In genomic region chr3:21128821-21129504, GRCm38 (mm10) we compare ENCODE assay signal across 22 mouse cellular contexts.
DNase-seq lines count a peak whose midpoint lies in the region; ATAC-seq and TF ChIP-seq lines count a peak whose summit lies in the region.
"Had no signal": no experiment of that assay in that cellular context is flagged by ENCODE, and none has a peak within 500 bp of the region (broad histone marks: within the 10 kb centered on the region; RNA-seq: fewer than 3 reads in every experiment).

No protein-coding gene starts in this region.

- ATAC-seq in liver, embryonic 12.5 days = no peak
- peak; percentile 92 for ATAC-seq in megakaryocyte, adult 5-6 weeks (ENCODE audit: poor library complexity, severe bottlenecking)

- 84% methylated on average over 1 of the region's 1 CpGs for WGBS in liver, adult 2 months
- 71% methylated on average over 1 of the region's 1 CpGs for WGBS in liver, embryonic 12.5 days (ENCODE audit: insufficient replicate concordance)

- intact Hi-C loops in left cerebral cortex, postnatal 14 days (cut with DNase I) = no loop called here

- peak; percentile 1 for DNase-seq in liver, adult 2 months (ENCODE audit: extremely low read depth, low read depth, low spot score)
- DNase-seq in c-Kit-positive CD71-negative TER-119-negative erythroid progenitor cells, embryonic 14.5 days (ENCODE audit: low read depth) = peak; percentile 6
- DNase-seq in splenic B cell, adult 2 months (ENCODE audit: low read depth, low spot score) = peak; percentile 48
- DNase-seq in cerebellum, adult 18-20 months = no peak
- DNase-seq in left cerebral cortex, postnatal 14 days (ENCODE audit: low spot score in 2 of 2) = no peak
- no peak for DNase-seq in left cerebral cortex, adult 8-10 months (ENCODE audit: low spot score in 2 of 2)
- DNase-seq: adrenal gland, adult 8-10 months; adrenal gland, postnatal 36 days; cerebellum, adult 11 months; cerebellum, adult 9-10 months; cerebellum, postnatal 25 days; gastrocnemius, adult 2 months; gastrocnemius, postnatal 25 days; heart, adult 11 months; heart, postnatal 10 days; heart, postnatal 4 days had no signal

- no peaks in the 10 kb centered on the region for H3K27me3 ChIP-seq in liver, adult 2 months (ENCODE audit: control insufficient read depth, insufficient read depth, low read length)
- H3K27me3 ChIP-seq in liver, embryonic 12.5 days (replicated peaks) = no peaks in the 10 kb centered on the region
- no peaks in the 10 kb centered on the region for H3K27me3 ChIP-seq in splenic B cell, adult 2 months (ENCODE audit: control insufficient read depth, insufficient read depth, low read length, poor library complexity, severe bottlenecking)
- H3K27me3 ChIP-seq: embryonic facial prominence, embryonic 13.5 days; forebrain, embryonic 12.5 days; hindbrain, embryonic 13.5 days had no signal

- H3K4me3 ChIP-seq in liver, adult 2 months (ENCODE audit: insufficient read depth, low read depth, low read length) = no peak overlapping the region
- no peak overlapping the region for H3K4me3 ChIP-seq in liver, embryonic 12.5 days
- H3K4me3 ChIP-seq: embryonic facial prominence, embryonic 13.5 days; forebrain, embryonic 12.5 days; gastrocnemius, adult 2 months; heart, embryonic 10.5 days; hindbrain, embryonic 13.5 days had no signal

- H3K9ac ChIP-seq in liver, adult 2 months (ENCODE audit: low read depth, low read length) = no peak overlapping the region
- H3K9ac ChIP-seq in liver, embryonic 12.5 days = no peak overlapping the region
- H3K9ac ChIP-seq: embryonic facial prominence, embryonic 13.5 days; forebrain, embryonic 12.5 days; hindbrain, embryonic 13.5 days had no signal

- no peak overlapping the region for H3K27ac ChIP-seq in liver, adult 2 months (replicated peaks; ENCODE audit: insufficient read depth, low read depth, low read length)
- no peak overlapping the region for H3K27ac ChIP-seq in liver, embryonic 12.5 days
- H3K27ac ChIP-seq: embryonic facial prominence, embryonic 13.5 days; forebrain, embryonic 12.5 days; gastrocnemius, adult 2 months; heart, embryonic 10.5 days; hindbrain, embryonic 13.5 days had no signal

- no peaks in the 10 kb centered on the region for H3K4me1 ChIP-seq in liver, adult 2 months (ENCODE audit: control insufficient read depth, insufficient read depth, low read length)
- H3K4me1 ChIP-seq in liver, embryonic 12.5 days = no peaks in the 10 kb centered on the region
- H3K4me1 ChIP-seq: embryonic facial prominence, embryonic 13.5 days; forebrain, embryonic 12.5 days; heart, embryonic 10.5 days; hindbrain, embryonic 13.5 days had no signal

- H3K4me2 ChIP-seq in liver, embryonic 12.5 days = no peak overlapping the region
- H3K4me2 ChIP-seq: embryonic facial prominence, embryonic 13.5 days; forebrain, embryonic 12.5 days; hindbrain, embryonic 13.5 days had no signal

- no peak for TF ChIP-seq CTCF in liver, adult 2 months (IDR thresholded peaks at IDR 0.05; ENCODE audit: low read depth, low read length)

- no peaks in the 10 kb centered on the region for H3K36me3 ChIP-seq in liver, adult 2 months (ENCODE audit: control insufficient read depth, insufficient read depth, low read length)
- no peaks in the 10 kb centered on the region for H3K36me3 ChIP-seq in liver, embryonic 12.5 days
- no peaks in the 10 kb centered on the region for H3K36me3 ChIP-seq in splenic B cell, adult 2 months (ENCODE audit: control insufficient read depth, insufficient read depth, low read length, poor library complexity, severe bottlenecking)
- H3K36me3 ChIP-seq: embryonic facial prominence, embryonic 13.5 days; forebrain, embryonic 12.5 days; heart, embryonic 10.5 days; hindbrain, embryonic 13.5 days had no signal

- no peaks in the 10 kb centered on the region for H3K79me2 ChIP-seq in liver, adult 2 months (ENCODE audit: control insufficient read depth, insufficient read depth, low read length)

- no peaks in the 10 kb centered on the region for H3K9me3 ChIP-seq in liver, embryonic 12.5 days (replicated peaks)
- H3K9me3 ChIP-seq: embryonic facial prominence, embryonic 13.5 days; forebrain, embryonic 12.5 days; heart, embryonic 10.5 days; hindbrain, embryonic 13.5 days had no signal

- no peak for TF ChIP-seq POLR2A in liver, adult 2 months (IDR thresholded peaks at IDR 0.05; ENCODE audit: extremely low read depth, insufficient read depth, low read length)

Comparison
In these comparisons a context has a peak if more than half of its experiments do, and no peak if none do; other contexts are left out.
1. DNase-seq: peak in liver, adult 2 months (single experiment), c-Kit-positive CD71-negative TER-119-negative erythroid progenitor cells, embryonic 14.5 days (single experiment) and splenic B cell, adult 2 months (single experiment); none in cerebellum, adult 18-20 months (0 of 2), left cerebral cortex, postnatal 14 days (0 of 2) and left cerebral cortex, adult 8-10 months (0 of 2).